Mouse (Mus musculus): ENCODE results near the gene Erbb3.

The Erbb3 gene

DNA sequence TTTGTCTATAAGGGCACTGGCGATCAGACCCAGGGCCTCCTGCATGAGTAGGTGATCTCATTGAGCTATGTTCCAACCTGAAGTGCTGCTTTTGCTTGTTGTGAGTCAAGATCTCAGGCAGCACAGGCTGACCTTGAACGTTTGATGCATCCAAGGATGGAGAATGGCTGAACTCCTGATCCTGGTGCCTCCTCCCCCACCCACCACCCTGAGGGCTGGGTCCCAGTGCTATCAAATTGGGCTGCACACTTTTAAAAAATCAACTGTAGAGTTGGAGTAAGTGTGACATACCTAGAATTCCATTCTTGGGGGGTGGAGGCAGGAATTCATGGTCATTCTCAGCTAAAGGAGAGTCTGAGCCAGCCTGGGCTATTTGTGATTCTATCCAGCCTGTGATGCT lies 17.0 kb upstream of the Erbb3 start:
- no peak for DNase-seq

DNA sequence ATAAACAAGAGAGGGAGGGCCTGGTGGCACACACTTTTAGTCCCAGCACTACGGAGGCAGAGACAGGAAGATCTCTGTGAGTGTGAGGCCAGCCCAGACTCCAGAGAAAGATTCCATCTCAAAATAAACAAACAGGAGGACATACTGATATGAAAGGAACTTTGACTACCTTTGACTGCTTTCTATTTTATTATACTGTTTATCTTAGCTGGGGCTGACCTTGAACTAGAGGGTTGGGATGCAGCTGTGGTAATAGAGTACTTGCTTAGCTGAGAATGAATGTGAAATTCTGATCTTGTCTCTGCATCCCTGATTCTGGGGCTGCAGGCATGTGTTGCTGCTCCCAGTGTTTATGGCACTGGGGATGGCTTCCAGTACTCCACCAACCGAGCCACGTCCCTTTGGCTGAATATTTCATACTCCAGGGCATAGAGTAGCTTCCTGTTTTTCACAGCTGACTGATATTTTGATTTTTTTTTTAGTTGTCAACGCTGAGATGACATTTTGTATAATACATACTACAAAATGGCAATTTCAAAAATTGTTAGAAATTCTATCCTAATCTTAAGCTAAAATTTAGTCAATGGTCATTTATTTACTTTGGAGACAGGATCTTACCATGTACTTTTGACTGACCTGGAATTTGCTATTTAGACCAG lies 13.1 kb upstream of the Erbb3 start:
- DNase-seq: no peak

GRCm38 (mm10) chr10:128601499-128601898 lies 12.0 kb upstream of the Erbb3 start:
- no peak for DNase-seq

GRCm38 (mm10) chr10:128598476-128598875 lies 9.0 kb upstream of the Erbb3 start:
- no peak for DNase-seq

- DNase-seq: no peak
Observed at GRCm38 (mm10) chr10:128592797-128593196, 3.3 kb upstream of the Erbb3 start.

DNA sequence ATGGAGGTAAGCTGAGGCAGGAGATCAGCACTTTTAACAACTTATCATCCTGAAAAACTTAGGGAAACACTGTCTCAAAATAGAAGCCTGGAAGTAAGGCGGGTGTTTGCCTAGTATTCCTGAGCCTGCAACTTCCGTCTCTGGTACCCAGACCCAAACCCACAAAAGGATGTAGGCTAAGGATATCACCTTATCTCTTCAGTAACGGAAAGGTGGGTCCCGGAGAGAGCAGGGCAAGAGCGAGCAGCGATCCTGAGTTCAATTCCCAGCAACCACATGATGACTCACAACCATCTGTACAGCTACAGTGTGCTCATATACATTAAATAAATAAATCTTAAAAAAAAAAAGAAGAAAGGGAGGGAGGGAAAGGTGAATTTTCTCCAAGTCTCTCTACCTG lies 2.0 kb upstream of the Erbb3 start:
- no peak for DNase-seq

GRCm38 (mm10) chr10:128590193-128590690 lies 790 bp upstream of the Erbb3 start:
- peak; percentile 67 for DNase-seq

GRCm38 (mm10) chr10:128588775-128589463 lies 533 bp downstream of the Erbb3 start:
- DNase-seq: no peak

DNA sequence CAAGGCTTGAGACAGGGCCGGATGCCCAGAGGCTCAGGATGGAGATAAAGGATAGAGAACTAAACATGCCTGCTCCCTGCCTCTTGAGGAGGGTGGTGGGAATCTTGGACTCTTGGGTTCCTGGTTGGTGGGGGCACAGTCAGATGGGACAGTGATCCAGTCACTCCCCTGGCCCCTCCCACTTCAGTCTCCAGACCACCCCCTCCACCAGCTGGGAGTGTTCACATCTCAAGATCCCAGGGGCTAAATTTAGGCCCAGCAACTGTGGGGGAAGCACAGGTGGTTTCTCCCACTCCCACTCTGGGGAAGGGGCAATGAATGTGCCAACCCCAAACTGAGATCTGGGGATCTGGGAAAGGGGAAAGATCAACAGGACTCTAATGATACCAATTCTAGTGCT lies 1.3 kb downstream of the Erbb3 start:
- DNase-seq: no peak

- no peak for DNase-seq
Observed at GRCm38 (mm10) chr10:128587697-128588096, 1.8 kb downstream of the Erbb3 start.

DNA sequence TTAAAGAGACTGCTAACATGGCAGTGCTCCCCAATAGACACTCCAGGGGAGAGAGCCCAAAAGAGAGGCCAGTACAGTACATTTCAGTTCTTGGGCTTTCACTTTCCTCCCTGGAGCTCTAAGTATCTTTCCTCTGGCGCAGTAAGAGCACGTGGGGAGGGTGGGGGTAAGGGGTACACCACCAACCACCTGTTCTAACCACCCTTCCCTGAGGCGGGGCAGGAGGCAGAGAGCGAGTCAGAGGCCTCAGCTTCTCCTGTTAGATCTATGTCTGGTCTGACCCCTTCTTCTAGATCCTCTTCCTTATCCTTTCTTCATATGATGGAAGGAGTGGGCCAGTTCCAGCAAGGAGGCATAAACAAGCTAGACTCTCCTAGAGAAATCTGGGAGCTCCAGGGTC lies 2.3 kb downstream of the Erbb3 start:
- no peak for DNase-seq

GRCm38 (mm10) chr10:128586546-128586945 lies 2.9 kb downstream of the Erbb3 start:
- DNase-seq: no peak

- DNase-seq: no peak
Observed at GRCm38 (mm10) chr10:128584386-128584785, 5.1 kb downstream of the Erbb3 start.

- peak; percentile 57 for DNase-seq
Observed at GRCm38 (mm10) chr10:128583644-128584043, 5.8 kb downstream of the Erbb3 start.

DNA sequence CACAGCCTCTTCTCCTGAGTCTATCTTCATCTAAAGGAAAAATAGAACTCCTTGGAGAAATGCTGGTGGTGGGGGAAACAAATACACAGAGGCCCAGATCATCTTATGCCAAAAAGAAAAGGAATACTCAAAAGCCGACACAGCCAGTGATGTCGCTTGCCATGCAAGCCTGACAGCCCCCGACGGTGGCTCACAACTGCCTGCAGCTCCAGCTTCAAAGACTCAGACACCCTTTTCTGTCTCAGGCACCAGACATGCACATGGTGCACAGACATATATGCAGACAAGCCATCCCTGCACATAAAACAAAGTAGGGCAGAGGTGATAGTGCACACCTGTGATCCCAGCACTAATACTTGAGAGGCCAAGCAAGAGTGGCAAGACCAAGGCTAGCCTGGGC lies 9.7 kb downstream of the Erbb3 start:
- no peak for DNase-seq

- DNase-seq: no peak
Observed at GRCm38 (mm10) chr10:128579298-128579697, 10.2 kb downstream of the Erbb3 start.

DNA sequence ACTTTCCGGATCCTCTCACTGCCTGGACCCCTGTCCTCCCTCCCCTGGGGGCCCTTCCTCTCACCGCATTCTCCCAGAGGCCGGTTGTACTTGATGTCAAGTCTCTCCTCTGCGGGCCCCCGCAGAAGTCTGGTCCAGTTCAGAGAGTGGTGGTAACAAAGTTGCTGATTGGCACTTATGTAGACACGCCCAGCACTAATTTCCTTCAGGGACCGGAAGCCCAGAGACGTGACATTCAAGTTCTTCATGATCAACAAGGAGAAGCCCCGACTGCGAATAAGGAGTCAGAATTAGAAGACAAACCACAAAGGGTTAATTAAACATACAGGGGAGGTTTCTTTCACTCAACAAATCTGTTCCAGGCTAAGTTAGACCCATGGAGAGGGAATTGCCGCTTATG lies 11.1 kb downstream of the Erbb3 start:
- DNase-seq: no peak

DNA sequence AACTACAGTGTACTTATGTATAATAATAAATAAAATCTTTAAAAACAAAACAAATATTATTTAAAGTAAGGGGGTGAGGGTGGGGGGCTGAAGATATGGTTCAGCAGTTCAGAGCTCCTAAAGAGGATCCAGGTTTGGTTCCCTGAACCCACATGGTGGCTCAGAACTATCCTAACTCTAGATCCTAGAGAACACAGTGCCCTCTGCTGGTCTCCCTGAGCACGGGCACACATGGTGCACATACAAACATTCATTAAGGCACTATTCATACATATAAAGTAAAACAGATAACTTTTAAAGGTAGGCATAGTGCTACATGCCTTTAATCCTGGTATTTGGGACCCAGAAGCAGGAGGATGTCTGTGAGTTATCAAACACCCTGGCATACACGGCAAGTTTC lies 14.4 kb downstream of the Erbb3 start:
- DNase-seq: no peak

GRCm38 (mm10) chr10:128565788-128566531 lies 23.5 kb downstream of the Erbb3 start, which contains the start of gene Pa2g4:
Gene Pa2g4, minus strand, starts transcription at chr10:128565987.
- peak; percentile 97 for DNase-seq

DNA sequence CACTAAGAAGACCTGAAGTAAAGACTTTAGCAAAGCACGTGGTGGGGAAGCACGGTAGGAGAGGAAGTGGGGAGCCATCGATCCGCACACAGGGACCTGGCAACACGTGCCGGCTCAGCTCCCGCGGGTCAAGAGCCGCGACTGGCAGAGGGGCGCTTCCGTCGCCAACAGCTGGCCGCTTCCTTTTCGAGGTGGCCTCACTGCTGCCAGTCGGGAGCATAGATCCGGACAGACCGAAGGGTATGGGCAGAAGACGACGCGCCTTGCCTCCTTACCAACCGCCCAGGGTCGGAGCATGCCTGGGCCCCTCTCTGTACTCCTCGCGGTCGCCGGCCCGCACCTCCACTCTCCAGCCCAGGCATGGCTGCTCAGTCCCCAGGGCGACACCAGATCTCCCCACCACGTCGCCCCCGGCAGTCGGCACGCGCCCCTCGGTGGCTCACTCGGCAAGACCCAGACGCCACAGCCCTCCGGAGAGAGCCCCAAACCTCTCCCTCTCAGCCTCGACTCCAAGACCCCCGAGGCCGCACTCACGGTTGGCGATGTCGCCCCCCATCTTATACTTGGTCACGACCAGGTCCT lies 24.2 kb downstream of the Erbb3 start:
- peak; percentile 44 for DNase-seq

- DNase-seq: no peak
Observed at GRCm38 (mm10) chr10:128563544-128563943, 25.9 kb downstream of the Erbb3 start.

DNA sequence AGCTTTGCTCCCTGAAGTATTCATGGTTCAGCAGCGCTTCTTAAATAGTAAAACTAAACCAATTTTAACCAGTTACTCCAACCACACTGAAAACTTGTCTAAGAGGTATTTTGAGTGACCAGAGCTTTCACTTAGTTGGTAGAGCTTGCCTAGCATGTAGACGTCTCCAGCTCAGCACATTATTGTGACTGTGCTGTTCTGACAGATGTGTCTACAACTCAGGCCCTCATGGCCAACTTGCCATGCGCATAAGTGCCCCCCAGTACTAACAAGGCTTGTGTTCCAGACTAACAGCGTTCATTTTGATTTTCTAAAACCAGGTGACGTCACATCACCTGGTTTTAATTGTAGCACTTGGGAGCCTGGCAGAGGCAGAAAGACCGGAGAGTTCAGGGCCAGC lies 32.5 kb downstream of the Erbb3 start:
- no peak for DNase-seq

DNA sequence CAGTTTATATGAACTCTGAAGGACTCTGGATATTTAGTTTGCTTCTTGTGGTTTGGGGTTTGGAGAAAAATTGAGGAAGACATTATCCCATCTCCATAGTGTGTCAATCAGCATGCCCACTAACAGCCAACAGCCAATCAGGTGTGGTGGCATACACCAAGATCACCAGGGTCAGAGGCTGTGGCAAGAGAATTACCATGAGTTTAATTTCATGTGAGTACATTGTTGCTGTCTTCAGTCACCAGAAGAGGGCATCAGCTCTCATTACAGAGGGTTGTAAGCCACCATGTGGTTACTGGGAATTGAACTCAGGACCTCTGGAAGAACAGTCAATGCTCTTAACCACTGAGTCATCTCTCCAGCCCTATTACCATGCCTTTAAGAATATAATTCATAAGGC lies 33.2 kb downstream of the Erbb3 start:
- no peak for DNase-seq

Data from cerebellum, adult 9-10 months (tissue).